Mouse (Mus musculus) neural tube, embryonic 15.5 days (tissue): Measurements from ENCODE around the gene Inpp5d. TPM values are rescaled to one million over a fixed set of nuclear protein-coding genes. Genes with fewer than 3 reads are reported as not detected.
A peak's percentile ranks its signal among the peaks of the same experiment; 100 is the strongest.

Experiments
- ATAC-seq: fragments of 200-750 bp; cut with Nextera tagmentation; 2 replicates; pipeline ENCODE4 v1.8.0; 2017; ENCODE audit warnings: mild to moderate bottlenecking, moderate TSS enrichment, moderate library complexity; ENCODE audit not compliant: low FRiP score
- H3K27ac ChIP-seq: fragments of 300-500 bp; sonication (generic); replicated peaks from 2 replicates; pipeline ENCODE4 v1.5.1; 2015; ENCODE audit warnings: mild to moderate bottlenecking, inconsistent platforms
- H3K27me3 ChIP-seq: fragments of 300-500 bp; sonication (generic); replicated peaks from 2 replicates; pipeline ENCODE4 v1.6.1; 2015; ENCODE audit warnings: inconsistent platforms
- H3K36me3 ChIP-seq: fragments of 300-500 bp; sonication (generic); 2 replicates; pipeline ENCODE4 v1.6.1; 2015; ENCODE audit warnings: inconsistent platforms
- H3K4me1 ChIP-seq: fragments of 300-500 bp; sonication (generic); 2 replicates; pipeline ENCODE4 v1.6.1; 2015; ENCODE audit warnings: inconsistent platforms
- H3K4me2 ChIP-seq: fragments of 300-500 bp; sonication (generic); 2 replicates; pipeline ENCODE4 v1.6.1; 2015; ENCODE audit warnings: inconsistent platforms, mild to moderate bottlenecking, moderate library complexity
- H3K4me3 ChIP-seq: fragments of 300-500 bp; sonication (generic); replicated peaks from 2 replicates; pipeline ENCODE4 v1.5.1; 2015; ENCODE audit warnings: mild to moderate bottlenecking, inconsistent platforms
- H3K9ac ChIP-seq: fragments of 300-500 bp; sonication (generic); replicated peaks from 2 replicates; pipeline ENCODE4 v1.6.1; 2015; ENCODE audit warnings: mild to moderate bottlenecking, inconsistent platforms
- H3K9me3 ChIP-seq: fragments of 300-500 bp; sonication (generic); replicated peaks from 2 replicates; pipeline ENCODE4 v1.6.1; 2016; ENCODE audit warnings: inconsistent platforms
- WGBS: fragments of 180-500 bp; shearing (Covaris S2); methylation state at CpG from one replicate; pipeline ENCODE4 v1.1.7; 2015; ENCODE audit warnings: mixed read lengths; 5-methylcytosine and 5-hydroxymethylcytosine counted together
- polyA plus RNA-seq: library from polyadenylated mRNA; unstranded; fragments of >200 nt; fragmentation: Nextera tagmentation; extraction: Ambion mirVana; gene quantifications from 2 replicates; pipeline ENCODE4 v1.2.1, GENCODE M21; 2015

Gene Inpp5d
- 3.2 and 7.6 TPM in 2 replicates for polyA plus RNA-seq

GRCm38 (mm10) chr1:87620211-87620668, at the start of gene Inpp5d:
Inpp5d (plus strand) TSS chr1:87620312.
- H3K4me3 ChIP-seq, result no peak within 1 kb of the TSS; the same call in 1 of the 2 replicates
- WGBS, result 82% methylated on average over 12 of the region's 12 CpGs
- H3K4me1 ChIP-seq, result no peaks in the 10 kb centered on the region
- peak within 1 kb of the TSS; percentile 11; the same call in 1 of the 2 replicates for H3K4me2 ChIP-seq
- H3K27me3 ChIP-seq, result no peaks in the 10 kb centered on the region
- H3K9ac ChIP-seq, result no peak within 1 kb of the TSS
- no peak within 1 kb of the TSS for H3K27ac ChIP-seq
- H3K9me3 ChIP-seq, result no peaks in the 10 kb centered on the region
- no peaks in the 10 kb centered on the region for H3K36me3 ChIP-seq
- no peak for ATAC-seq

- Histone ChIP-seq H3K27ac (no peak overlapping the region), H3K4me2 (no peak overlapping the region), H3K4me3 (no peak overlapping the region), H3K9ac (no peak overlapping the region), H3K4me1 (peaks cover 16% of the 10 kb centered on the region), H3K27me3 (no peaks in the 10 kb centered on the region), H3K9me3 (no peaks in the 10 kb centered on the region), H3K36me3 (no peaks in the 10 kb centered on the region)
- ATAC-seq, result no peak
- 77% methylated on average over 5 of the region's 5 CpGs for WGBS
These were observed 46.9 kb upstream of the Inpp5d start for GRCm38 (mm10) chr1:87573261-87573660.

- Histone ChIP-seq H3K4me2 (no peak within 1 kb of the TSS), H3K4me1 (peaks cover 16% of the 10 kb centered on the region), H3K27ac (peak within 1 kb of the TSS; percentile 51), H3K27me3 (no peaks in the 10 kb centered on the region), H3K4me3 (no peak within 1 kb of the TSS), H3K9me3 (no peaks in the 10 kb centered on the region), H3K9ac (no peak within 1 kb of the TSS), H3K36me3 (no peaks in the 10 kb centered on the region)
- 0 out of 2 replicates have a peak, but pooled peaks have one; percentile 41 for ATAC-seq
- 67% methylated on average over 6 of the region's 6 CpGs for WGBS
These were observed 46.3 kb upstream of the Inpp5d start, which contains the start of gene Ngef for GRCm38 (mm10) chr1:87573800-87574215. Ngef (minus strand) TSS chr1:87573870.

GRCm38 (mm10) chr1:87574353-87574752, 45.8 kb upstream of the Inpp5d start:
- WGBS, result 12% methylated on average over 6 of the region's 6 CpGs
- Histone ChIP-seq H3K4me2 (no peak overlapping the region), H3K9me3 (no peaks in the 10 kb centered on the region), H3K27me3 (no peaks in the 10 kb centered on the region), H3K4me1 (peaks cover 16% of the 10 kb centered on the region), H3K36me3 (no peaks in the 10 kb centered on the region), H3K4me3 (no peak overlapping the region), H3K27ac (peak overlapping the region; percentile 51), H3K9ac (no peak overlapping the region)
- ATAC-seq, result peak; percentile 75

- Histone ChIP-seq H3K4me1 (peaks cover 16% of the 10 kb centered on the region), H3K36me3 (no peaks in the 10 kb centered on the region), H3K4me3 (no peak overlapping the region), H3K27ac (peak overlapping the region; percentile 51), H3K9me3 (no peaks in the 10 kb centered on the region), H3K4me2 (no peak overlapping the region), H3K27me3 (no peaks in the 10 kb centered on the region), H3K9ac (no peak overlapping the region)
- WGBS, result 30% methylated on average over 7 of the region's 7 CpGs
- peak; percentile 81 for ATAC-seq
These were observed 45.3 kb upstream of the Inpp5d start for GRCm38 (mm10) chr1:87574785-87575184.

GRCm38 (mm10) chr1:87578965-87579364, 41.1 kb upstream of the Inpp5d start:
- H3K4me2 ChIP-seq, result no peak overlapping the region
- H3K36me3 ChIP-seq, result no peaks in the 10 kb centered on the region
- ATAC-seq, result no peak
- no peaks in the 10 kb centered on the region for H3K9me3 ChIP-seq
- 90% methylated on average over 6 of the region's 6 CpGs for WGBS
- H3K27me3 ChIP-seq, result no peaks in the 10 kb centered on the region
- H3K4me3 ChIP-seq, result no peak overlapping the region
- no peak overlapping the region for H3K9ac ChIP-seq
- H3K4me1 ChIP-seq, result peaks cover 15% of the 10 kb centered on the region
- H3K27ac ChIP-seq, result no peak overlapping the region

GRCm38 (mm10) chr1:87580824-87581223, 39.3 kb upstream of the Inpp5d start:
- Histone ChIP-seq H3K9me3 (no peaks in the 10 kb centered on the region), H3K9ac (no peak overlapping the region), H3K4me1 (no peaks in the 10 kb centered on the region), H3K4me3 (no peak overlapping the region), H3K27ac (no peak overlapping the region), H3K27me3 (no peaks in the 10 kb centered on the region), H3K36me3 (no peaks in the 10 kb centered on the region), H3K4me2 (no peak overlapping the region)
- ATAC-seq, result no peak
- 6% methylated on average over 3 of the region's 3 CpGs for WGBS

GRCm38 (mm10) chr1:87589162-87589561, 30.9 kb upstream of the Inpp5d start:
- Histone ChIP-seq H3K9me3 (no peaks in the 10 kb centered on the region), H3K4me3 (no peak overlapping the region), H3K27ac (no peak overlapping the region), H3K4me2 (no peak overlapping the region), H3K36me3 (no peaks in the 10 kb centered on the region), H3K27me3 (no peaks in the 10 kb centered on the region), H3K4me1 (no peaks in the 10 kb centered on the region), H3K9ac (no peak overlapping the region)
- 91% methylated on average over 7 of the region's 7 CpGs for WGBS
- no peak for ATAC-seq

- no peak overlapping the region for H3K9ac ChIP-seq
- no peaks in the 10 kb centered on the region for H3K4me1 ChIP-seq
- H3K9me3 ChIP-seq, result no peaks in the 10 kb centered on the region
- WGBS, result 93% methylated on average over 8 of the region's 8 CpGs
- H3K27me3 ChIP-seq, result no peaks in the 10 kb centered on the region
- no peak for ATAC-seq
- H3K27ac ChIP-seq, result no peak overlapping the region
- H3K4me2 ChIP-seq, result no peak overlapping the region
- H3K4me3 ChIP-seq, result no peak overlapping the region
- no peaks in the 10 kb centered on the region for H3K36me3 ChIP-seq
These were observed 30.1 kb upstream of the Inpp5d start for GRCm38 (mm10) chr1:87589980-87590379.

- Histone ChIP-seq H3K27ac (no peak overlapping the region), H3K4me2 (no peak overlapping the region), H3K36me3 (no peaks in the 10 kb centered on the region), H3K9ac (no peak overlapping the region), H3K9me3 (no peaks in the 10 kb centered on the region), H3K4me3 (no peak overlapping the region), H3K4me1 (no peaks in the 10 kb centered on the region), H3K27me3 (no peaks in the 10 kb centered on the region)
- 75% methylated on average over 3 of the region's 3 CpGs for WGBS
- no peak for ATAC-seq
These were observed 25.9 kb upstream of the Inpp5d start for GRCm38 (mm10) chr1:87594261-87594660.

GRCm38 (mm10) chr1:87594671-87595070, 25.4 kb upstream of the Inpp5d start:
- H3K4me2 ChIP-seq, result no peak overlapping the region
- H3K4me1 ChIP-seq, result no peaks in the 10 kb centered on the region
- H3K27ac ChIP-seq, result no peak overlapping the region
- ATAC-seq, result no peak
- H3K9ac ChIP-seq, result no peak overlapping the region
- H3K9me3 ChIP-seq, result no peaks in the 10 kb centered on the region
- no peak overlapping the region for H3K4me3 ChIP-seq
- H3K36me3 ChIP-seq, result no peaks in the 10 kb centered on the region
- H3K27me3 ChIP-seq, result no peaks in the 10 kb centered on the region
- WGBS, result 95% methylated on average over 10 of the region's 10 CpGs

GRCm38 (mm10) chr1:87600533-87600932, 19.6 kb upstream of the Inpp5d start:
- Histone ChIP-seq H3K36me3 (no peaks in the 10 kb centered on the region), H3K4me1 (no peaks in the 10 kb centered on the region), H3K27ac (no peak overlapping the region), H3K9ac (no peak overlapping the region), H3K4me3 (no peak overlapping the region), H3K9me3 (no peaks in the 10 kb centered on the region), H3K27me3 (no peaks in the 10 kb centered on the region), H3K4me2 (no peak overlapping the region)
- WGBS, result 83% methylated on average over 7 of the region's 7 CpGs
- ATAC-seq, result no peak
